Mouse (Mus musculus): ENCODE data around the gene Folr1.

DNA sequence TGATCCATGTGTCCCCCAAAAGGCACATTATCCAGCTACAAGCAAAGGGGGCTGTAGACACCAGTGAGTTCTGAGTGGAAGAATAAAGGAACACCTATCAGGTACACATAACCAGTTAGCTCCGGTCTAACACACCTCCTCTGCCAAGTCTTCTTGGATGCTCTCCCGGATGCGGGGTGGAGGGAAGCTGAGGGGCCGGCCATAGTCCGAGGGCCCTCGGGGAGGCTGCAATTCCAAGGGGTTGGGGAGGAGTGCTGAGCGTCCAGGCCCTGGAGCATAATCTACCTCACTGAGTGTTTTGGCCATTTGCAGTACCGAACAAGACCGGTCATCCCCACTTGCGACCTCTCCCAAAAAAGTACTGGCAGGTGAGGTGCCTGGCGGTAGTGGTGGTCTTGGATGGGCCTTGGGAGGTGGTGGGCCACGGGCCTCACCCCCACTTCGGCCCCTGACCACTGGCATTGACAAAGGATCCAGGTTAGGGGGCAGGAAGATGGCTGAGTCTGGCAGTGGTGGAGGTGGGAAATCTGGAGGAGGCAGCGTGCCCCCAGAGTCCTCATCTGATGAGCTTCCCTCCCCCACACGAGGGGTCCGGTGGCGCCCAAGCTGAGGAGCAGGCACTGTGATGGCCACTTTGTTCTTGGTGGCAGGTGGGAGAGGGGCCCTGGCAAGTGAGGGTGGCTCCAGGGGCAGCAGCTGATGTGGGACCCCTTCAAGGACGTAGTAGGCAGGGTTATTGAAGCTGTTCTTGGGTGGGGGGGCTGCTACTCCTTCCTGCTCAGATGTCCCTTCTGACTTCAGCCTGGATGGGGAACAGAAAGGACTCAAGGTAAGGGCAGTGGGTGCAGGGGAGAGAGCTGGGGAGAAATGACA lies 46.6 kb downstream of the Folr1 start:
- no peak for TF ChIP-seq CTCF (IDR thresholded peaks at IDR 0.05; ENCODE audit: borderline replicate concordance, insufficient read depth, low read depth, low read length)
- TF ChIP-seq POLR2A (IDR thresholded peaks at IDR 0.05; ENCODE audit: borderline replicate concordance, insufficient read depth, low read length) = no peak

Data from cerebellum, adult 2 months (tissue).